Mouse (Mus musculus): ENCODE data around the gene Pck1.

Pck1 gene

DNA sequence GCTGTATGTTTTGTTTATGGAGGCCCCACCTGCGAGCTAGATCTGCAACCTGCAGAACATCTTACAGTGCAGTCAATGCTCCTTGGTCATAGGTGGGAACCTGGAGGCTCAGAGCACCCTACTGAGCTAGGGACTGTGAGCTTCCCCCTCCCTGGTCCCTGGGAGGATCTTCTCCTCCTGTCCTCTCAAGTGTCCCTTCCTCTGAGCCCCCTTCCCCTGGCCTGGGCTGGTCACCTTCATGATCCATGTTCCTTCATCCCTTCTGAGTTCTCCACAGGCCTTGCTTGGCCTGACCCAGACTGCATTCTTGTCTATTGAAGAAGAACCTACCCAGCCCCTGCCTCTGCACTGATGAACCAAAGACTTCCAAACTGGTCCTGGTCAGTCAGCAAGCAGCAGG lies 21.7 kb downstream of the Pck1 start:
- DNase-seq: no peak

DNA sequence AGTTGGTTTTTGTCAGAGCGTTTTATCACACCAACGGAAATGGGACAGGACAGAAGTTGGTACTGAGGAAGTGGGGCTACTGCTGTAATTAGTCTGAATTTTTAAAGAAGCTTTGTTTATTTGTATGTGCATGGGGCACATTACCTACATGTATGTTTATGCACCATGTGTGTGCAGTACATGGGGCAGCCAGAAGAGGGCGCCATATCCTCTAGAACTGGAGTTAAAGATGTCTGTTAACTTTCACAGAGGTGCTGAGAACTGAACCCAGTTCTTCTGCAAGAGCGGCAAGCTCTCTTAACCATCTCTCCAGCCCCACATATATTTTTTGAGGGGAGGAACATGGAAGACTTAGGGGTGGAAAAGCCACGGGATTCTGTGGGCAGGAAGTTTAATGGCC lies 22.9 kb downstream of the Pck1 start:
- DNase-seq: no peak

- no peak for DNase-seq
Measured at GRCm38 (mm10) chr2:173177481-173177880, 24.6 kb downstream of the Pck1 start.

GRCm38 (mm10) chr2:173177951-173178350 lies 25.1 kb downstream of the Pck1 start:
- DNase-seq: no peak

DNA sequence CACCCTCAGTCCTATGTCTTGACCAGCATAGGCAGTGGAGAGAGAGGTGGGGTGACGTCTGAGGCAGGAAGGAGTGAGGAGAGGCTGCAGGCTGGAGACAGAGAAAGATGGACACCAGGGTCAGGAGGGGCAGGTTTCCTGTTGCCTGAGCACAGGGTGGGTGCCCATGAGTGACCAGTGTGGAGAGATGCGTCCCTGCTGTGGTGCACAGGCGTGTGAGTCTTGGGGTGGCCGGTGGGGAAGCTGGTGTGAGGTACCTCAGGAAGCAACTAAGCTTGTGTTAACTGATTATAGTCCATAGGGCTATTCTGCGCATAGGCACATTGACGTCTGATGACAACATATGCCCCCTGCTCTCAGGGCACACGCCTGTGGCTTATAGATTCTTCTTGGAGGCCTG lies 26.2 kb downstream of the Pck1 start:
- DNase-seq: no peak

- DNase-seq: no peak
Measured at GRCm38 (mm10) chr2:173180026-173180425, 27.2 kb downstream of the Pck1 start.

DNA sequence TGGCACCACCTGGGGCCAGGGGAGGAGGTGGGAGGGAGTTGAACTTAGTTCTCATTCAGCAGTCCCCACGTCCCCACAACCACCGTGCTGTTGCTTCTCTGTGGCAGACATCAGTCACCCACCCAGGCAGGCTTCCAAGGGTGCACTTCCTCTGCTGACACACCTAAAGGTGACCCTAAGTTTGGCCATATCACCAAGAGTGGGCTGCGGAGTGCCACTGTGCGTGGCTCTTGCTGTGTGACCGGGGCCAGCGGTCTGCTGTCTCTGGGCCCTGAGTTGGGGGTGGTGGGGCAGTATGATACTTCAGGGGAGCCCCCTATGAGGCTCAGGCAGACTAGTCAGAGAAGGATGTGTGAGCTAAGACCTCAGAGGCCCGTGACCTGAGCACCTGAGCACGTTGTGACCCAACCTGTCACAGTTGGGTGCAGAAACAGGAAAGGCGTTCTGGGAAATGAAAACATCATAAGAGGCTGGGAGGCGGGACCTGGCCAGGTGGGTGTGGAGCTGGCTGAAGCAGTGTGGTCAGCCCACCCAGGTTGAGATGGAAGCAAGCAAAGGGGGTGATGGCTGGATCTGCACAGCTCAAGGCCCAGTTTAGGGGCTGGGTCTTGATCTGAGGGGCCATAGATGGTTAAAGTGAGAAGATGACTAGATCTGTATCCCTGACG lies 28.0 kb downstream of the Pck1 start:
- no peak for DNase-seq

DNA sequence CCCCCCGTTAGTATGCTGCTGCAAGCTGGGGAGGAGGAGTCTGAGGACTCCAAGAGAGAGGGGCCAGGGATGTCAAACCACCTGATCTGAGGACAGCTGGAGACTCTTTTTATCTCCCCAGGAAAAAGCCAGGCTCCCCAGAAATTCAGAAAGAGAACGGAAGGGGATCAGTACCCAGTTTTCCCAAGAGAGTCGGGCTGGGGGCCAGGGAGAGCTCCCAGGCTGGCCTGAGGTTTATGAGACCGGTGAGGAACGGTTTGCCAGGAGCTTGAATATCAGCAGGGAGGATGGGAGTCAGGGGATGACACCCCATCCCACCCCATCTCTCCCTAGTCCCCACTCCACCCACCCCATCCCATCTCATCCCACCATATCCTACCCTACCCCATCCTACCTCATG lies 28.6 kb downstream of the Pck1 start:
- no peak for DNase-seq

DNA sequence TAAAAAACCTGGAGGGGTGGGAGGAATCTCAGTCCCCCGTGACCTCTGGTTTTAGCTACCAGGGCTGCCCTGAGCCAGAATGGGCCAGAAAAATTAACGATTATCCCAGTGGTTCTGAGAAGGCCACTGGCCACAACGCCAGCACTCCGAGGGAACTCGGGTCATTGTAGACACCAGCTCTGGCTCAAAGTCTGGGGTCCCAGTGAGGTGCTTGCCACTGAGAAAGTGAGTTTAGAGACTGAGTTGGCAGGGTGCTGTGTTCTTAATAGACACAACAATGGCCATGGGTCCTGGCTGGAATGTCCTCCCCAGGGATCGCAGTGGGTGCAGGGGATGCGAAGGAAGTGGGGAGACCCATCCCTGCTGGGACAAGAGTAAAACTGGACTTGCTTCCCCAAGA lies 29.1 kb downstream of the Pck1 start:
- DNase-seq: no peak

DNA sequence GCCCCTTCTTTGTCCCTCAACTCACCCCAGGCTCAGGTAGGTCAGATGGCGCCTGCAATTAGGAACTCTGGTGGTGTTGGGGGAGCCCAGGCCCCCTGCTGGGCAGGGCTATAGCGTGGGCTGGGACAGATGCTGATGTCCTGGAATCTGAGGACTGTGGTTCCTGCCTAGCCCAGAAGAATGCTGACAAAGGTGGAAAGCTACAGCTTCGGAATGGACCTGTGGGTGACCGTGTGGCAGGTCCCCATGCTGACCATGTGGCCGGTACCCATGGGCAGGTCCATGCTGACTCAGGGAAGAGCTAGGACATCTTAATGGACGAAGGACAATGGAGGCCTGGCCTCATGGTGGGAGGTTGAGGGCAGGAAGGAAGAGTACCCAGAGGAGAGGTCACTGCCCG lies 29.9 kb downstream of the Pck1 start:
- no peak for DNase-seq

GRCm38 (mm10) chr2:173183311-173183710 lies 30.5 kb downstream of the Pck1 start:
- DNase-seq: no peak

DNA sequence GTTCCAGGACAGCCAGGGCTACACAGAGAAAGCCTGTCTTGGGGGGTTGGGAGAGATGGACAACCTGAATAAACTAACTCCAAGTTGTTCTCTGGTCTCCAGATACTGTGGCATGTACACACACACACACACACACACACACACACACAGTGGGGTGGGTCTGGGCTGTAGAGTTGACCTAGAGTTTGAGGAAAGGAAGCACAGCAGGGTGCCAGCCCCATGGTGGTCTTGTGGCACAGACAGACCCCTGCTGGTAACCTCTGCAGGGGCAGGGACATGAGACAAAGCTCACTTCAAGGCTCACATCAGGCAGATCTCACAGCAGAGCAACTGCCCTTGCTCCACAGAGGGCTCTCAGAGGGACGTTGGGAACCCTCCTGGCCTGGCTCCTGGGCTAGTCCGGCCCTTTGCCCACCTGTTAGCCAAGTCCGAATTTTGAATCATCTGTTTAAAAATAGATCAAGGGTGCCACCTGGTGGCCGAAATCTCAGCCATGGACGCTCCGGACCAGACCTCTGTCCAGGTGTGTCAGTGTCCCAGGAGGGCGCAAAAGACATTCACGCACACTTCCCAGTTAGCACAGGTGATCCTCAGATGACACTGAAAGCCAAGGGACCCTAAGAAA lies 31.1 kb downstream of the Pck1 start:
- DNase-seq: peak; percentile 41

GRCm38 (mm10) chr2:173184475-173185080 lies 31.7 kb downstream of the Pck1 start:
- no peak for DNase-seq

DNA sequence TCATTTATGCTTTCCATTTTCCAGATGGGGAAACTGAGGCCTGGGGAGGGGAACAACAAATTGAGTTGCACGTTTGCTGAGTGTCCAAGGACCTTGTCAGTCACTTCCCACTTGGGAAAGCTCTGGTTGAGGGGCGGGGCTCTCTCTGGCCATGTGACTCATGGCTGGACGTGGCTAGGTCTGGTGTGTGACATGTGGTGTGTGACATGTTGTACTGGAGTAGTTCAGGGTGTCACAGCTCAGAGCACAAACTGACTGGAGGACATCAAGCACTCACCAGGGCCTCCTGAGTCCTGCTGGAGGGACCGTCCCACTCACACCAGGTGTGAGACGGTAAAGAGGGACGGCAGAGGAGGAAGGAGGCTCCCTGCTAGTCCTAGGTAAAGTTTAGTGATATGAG lies 32.4 kb downstream of the Pck1 start:
- DNase-seq: no peak

DNA sequence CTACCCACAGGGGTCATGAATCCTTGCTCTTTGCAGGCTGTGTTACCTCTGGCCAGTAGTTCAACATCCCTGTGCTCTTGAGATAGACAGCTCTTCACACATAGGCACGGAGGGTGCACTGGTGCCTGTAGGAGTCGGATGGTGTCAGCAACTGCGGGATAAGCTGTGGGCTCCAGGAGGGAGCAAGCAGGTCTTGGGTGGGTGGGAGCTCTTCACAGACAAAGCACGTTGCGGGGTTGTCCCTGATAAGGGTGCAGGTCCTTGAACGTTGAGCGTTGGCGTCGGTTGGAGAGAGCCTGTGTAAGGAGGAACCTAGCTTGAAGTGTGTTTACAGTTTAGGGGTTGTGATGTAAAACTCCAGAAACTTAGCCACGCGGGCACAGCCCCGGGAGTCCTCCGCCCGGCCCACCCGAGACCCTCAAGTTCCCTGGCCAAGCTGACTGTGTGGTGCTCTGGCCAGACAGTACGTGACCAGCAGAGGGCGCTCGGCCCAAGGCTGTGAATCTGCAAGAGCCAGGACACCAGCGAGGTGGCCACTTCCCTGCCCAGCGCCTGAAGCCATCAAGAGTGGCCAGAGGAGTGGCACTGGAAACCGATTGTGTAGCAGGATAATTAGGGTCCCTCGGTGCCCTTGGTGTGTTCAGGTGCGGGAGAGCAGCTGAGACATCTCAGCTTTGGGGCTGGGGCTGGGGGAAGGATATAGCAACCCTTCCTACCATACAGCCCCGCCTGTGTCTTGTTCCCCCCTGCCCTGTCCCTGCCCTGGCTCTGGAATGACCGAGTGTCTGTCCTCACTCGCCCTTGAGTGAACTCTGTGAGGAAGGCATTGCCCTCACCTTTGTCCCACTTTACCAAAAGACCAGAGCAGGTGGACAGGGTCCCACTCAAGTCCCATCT lies 33.4 kb downstream of the Pck1 start:
- peak; percentile 70 for DNase-seq

DNA sequence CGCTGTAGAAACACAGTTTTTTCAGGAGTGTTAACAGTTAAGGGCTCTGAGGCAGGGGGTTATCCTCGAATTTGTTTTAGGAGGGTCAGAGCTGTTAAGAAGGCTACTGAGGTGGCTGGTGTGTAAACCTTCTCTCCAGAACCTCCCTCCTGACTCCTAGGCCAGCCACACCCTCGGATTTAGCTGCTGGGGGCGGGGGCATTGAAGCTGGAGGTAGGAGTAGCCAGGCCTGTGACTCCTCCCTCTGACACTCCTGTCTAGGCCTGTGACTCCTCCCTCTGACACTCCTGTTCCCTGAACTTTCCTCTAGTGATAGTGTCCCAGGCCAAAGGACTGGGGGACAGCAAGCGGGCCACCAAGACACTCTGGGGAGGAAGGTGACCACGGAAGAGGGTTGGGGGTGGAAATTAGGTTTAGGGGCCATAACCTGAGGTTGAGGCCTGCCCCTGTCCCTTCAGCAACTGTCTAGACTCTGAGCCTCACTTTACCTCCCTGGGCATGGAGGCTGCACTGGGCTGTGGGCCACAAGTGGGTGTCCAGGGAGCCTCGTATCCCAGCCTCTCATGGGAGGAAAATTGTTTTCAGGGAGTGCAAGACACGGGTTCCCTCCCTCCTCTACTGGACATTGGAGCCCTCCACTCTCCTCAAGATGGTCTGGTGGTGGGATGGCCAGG lies 34.5 kb downstream of the Pck1 start:
- DNase-seq: no peak

DNA sequence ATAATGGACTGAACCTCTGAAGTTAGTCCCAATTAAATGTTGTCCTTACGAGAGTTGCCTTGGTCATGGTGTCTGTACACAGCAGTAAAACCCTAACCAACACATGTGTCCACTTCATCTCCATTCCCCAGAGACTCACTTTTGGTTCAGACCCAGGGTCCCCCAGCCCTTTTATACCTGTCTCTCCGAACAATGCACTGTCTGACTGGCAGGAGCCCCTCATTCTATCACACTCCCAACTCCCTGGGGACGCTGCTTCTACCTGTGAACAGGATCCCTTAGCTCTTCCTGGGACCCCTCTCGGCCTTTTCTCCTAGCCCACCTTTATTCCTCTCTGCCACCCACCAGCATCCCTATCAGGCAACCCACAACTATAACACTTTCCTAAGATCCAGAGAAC lies 41.9 kb downstream of the Pck1 start:
- DNase-seq: no peak

- no peak for DNase-seq
Measured at GRCm38 (mm10) chr2:173202924-173203689, 50.3 kb downstream of the Pck1 start.

- no peak for DNase-seq
Measured at GRCm38 (mm10) chr2:173203726-173204125, 50.9 kb downstream of the Pck1 start.

DNA sequence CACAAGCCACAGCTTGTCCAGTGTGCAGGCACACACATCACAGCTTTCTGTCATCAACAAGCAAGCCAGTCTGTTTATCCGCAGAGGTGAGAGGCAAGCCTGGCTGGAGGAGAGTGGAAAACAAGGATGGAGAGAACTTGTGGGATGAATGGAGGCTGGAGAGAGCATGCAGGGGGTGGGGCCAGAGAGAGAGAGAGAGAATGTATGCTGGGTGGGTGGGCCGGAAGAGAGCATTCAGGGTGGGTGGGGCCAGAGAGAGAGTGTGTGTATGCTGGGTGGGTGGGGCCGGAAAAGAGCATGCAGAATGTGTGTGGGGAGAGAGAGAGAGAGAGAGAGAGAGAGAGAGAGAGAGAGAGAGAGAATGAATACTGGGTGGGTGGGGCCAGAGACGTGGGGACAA lies 51.8 kb downstream of the Pck1 start:
- DNase-seq: no peak

DNA sequence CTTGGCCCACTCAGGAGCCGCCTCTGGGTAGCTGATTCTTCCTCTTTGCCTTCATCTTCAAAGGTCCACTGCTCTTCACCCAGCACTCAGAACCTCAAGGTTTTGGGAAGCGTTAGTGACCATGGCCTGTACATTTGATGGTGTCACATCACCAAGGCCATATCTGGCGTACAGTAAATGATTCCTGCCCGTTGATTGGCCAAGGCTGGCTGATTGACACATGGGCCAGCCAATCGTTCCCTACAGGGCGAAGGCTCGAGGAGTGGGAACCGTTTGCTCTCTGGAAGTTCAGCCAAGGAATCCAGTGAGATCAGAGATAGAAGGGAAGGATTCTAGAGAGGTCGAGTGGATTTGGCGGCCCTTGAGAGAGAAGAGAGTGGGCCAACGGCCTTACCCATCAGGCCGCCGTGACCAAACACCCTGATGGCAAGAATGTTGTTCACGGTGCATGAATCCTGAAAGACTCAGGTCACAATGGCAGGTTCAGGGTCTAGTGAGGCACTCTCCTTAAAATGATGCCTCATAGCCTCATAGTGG lies 52.8 kb downstream of the Pck1 start:
- DNase-seq: no peak

GRCm38 (mm10) chr2:173207051-173207450 lies 54.2 kb downstream of the Pck1 start:
- no peak for DNase-seq
